Mouse (Mus musculus): ENCODE data around the gene Dnajc13. TPM values are rescaled to one million over a fixed set of nuclear protein-coding genes. Genes with fewer than 3 reads are reported as not detected.

Gene Dnajc13
- 23.1 and 24.4 TPM in 2 replicates for polyA plus RNA-seq (2016; fragmentation: Nextera tagmentation; extraction: Ambion mirVana)

GRCm38 (mm10) chr9:104262823-104263352 lies at the start of gene Dnajc13:
Gene Dnajc13 (minus strand): TSS chr9:104262930.
- H3K27me3 ChIP-seq (replicated peaks), result no peaks in the 10 kb centered on the region
- H3K4me1 ChIP-seq (replicated peaks), result peaks cover 20% of the 10 kb centered on the region
- no peaks in the 10 kb centered on the region for H3K9me3 ChIP-seq (replicated peaks)
- peak within 1 kb of the TSS; percentile 84 for H3K9ac ChIP-seq
- peak; percentile 97 for ATAC-seq (ENCODE audit: insufficient number of reproducible peaks, low FRiP score)
- peak within 1 kb of the TSS; percentile 80 for H3K27ac ChIP-seq (ENCODE audit: poor library complexity, severe bottlenecking)
- H3K4me2 ChIP-seq, result peak within 1 kb of the TSS; percentile 95
- 0 out of 2 replicates have a peak, but pooled peaks cover 2% of the 10 kb centered on the region for H3K36me3 ChIP-seq
- H3K4me3 ChIP-seq, result peak within 1 kb of the TSS; percentile 81
- WGBS, result under 1% methylated on average over 60 of the region's 60 CpGs

GRCm38 (mm10) chr9:104306734-104307133 lies 44.0 kb upstream of the Dnajc13 start:
- 9% methylated on average over 6 of the region's 6 CpGs for WGBS
- ATAC-seq (ENCODE audit: insufficient number of reproducible peaks, low FRiP score), result no peak

GRCm38 (mm10) chr9:104305333-104306111 lies 42.8 kb upstream of the Dnajc13 start:
- Histone ChIP-seq H3K9ac (no peak overlapping the region), H3K4me1 (replicated peaks) (0 out of 2 replicates have a peak, but pooled peaks cover 3% of the 10 kb centered on the region), H3K4me2 (no peak overlapping the region), H3K4me3 (no peak overlapping the region), H3K36me3 (no peaks in the 10 kb centered on the region), H3K9me3 (replicated peaks) (no peaks in the 10 kb centered on the region; the same call in 1 of the 2 replicates), H3K27me3 (replicated peaks) (peaks cover 3% of the 10 kb centered on the region; the same call in 1 of the 2 replicates), H3K27ac (ENCODE audit: poor library complexity, severe bottlenecking) (no peak overlapping the region)
- WGBS, result 84% methylated on average over 6 of the region's 6 CpGs
- ATAC-seq (ENCODE audit: insufficient number of reproducible peaks, low FRiP score), result no peak

More at GRCm38 (mm10) chr9:104306734-104307133, 44.0 kb upstream of the Dnajc13 start:
- H3K4me1 ChIP-seq (replicated peaks), result 0 out of 2 replicates have a peak, but pooled peaks cover 3% of the 10 kb centered on the region
- H3K27me3 ChIP-seq (replicated peaks), result peaks cover 3% of the 10 kb centered on the region; the same call in 1 of the 2 replicates
- H3K4me3 ChIP-seq, result no peak overlapping the region
- no peaks in the 10 kb centered on the region; the same call in 1 of the 2 replicates for H3K9me3 ChIP-seq (replicated peaks)
- no peak overlapping the region for H3K27ac ChIP-seq (ENCODE audit: poor library complexity, severe bottlenecking)
- H3K9ac ChIP-seq, result no peak overlapping the region
- no peak overlapping the region for H3K4me2 ChIP-seq
- no peaks in the 10 kb centered on the region for H3K36me3 ChIP-seq

GRCm38 (mm10) chr9:104304800-104305199 lies 42.1 kb upstream of the Dnajc13 start:
- WGBS, result 73% methylated on average over 10 of the region's 10 CpGs
- no peak for ATAC-seq (ENCODE audit: insufficient number of reproducible peaks, low FRiP score)

GRCm38 (mm10) chr9:104304376-104304775 lies 41.6 kb upstream of the Dnajc13 start:
- peaks cover 3% of the 10 kb centered on the region; the same call in 1 of the 2 replicates for H3K27me3 ChIP-seq (replicated peaks)
- H3K4me1 ChIP-seq (replicated peaks), result 0 out of 2 replicates have a peak, but pooled peaks cover 3% of the 10 kb centered on the region
- no peaks in the 10 kb centered on the region for H3K36me3 ChIP-seq
- ATAC-seq (ENCODE audit: insufficient number of reproducible peaks, low FRiP score), result no peak
- WGBS, result 69% methylated on average over 4 of the region's 4 CpGs
- H3K9ac ChIP-seq, result no peak overlapping the region
- no peak overlapping the region for H3K4me3 ChIP-seq
- no peak overlapping the region for H3K27ac ChIP-seq (ENCODE audit: poor library complexity, severe bottlenecking)
- no peak overlapping the region for H3K4me2 ChIP-seq
- no peaks in the 10 kb centered on the region; the same call in 1 of the 2 replicates for H3K9me3 ChIP-seq (replicated peaks)

More at GRCm38 (mm10) chr9:104304800-104305199, 42.1 kb upstream of the Dnajc13 start:
- H3K4me1 ChIP-seq (replicated peaks), result 0 out of 2 replicates have a peak, but pooled peaks cover 3% of the 10 kb centered on the region
- peaks cover 3% of the 10 kb centered on the region; the same call in 1 of the 2 replicates for H3K27me3 ChIP-seq (replicated peaks)
- no peaks in the 10 kb centered on the region; the same call in 1 of the 2 replicates for H3K9me3 ChIP-seq (replicated peaks)
- no peak overlapping the region for H3K4me2 ChIP-seq
- no peak overlapping the region for H3K9ac ChIP-seq
- no peaks in the 10 kb centered on the region for H3K36me3 ChIP-seq
- H3K4me3 ChIP-seq, result no peak overlapping the region
- H3K27ac ChIP-seq (ENCODE audit: poor library complexity, severe bottlenecking), result no peak overlapping the region

- H3K9ac ChIP-seq, result no peak overlapping the region
- H3K27me3 ChIP-seq (replicated peaks), result no peaks in the 10 kb centered on the region
- ATAC-seq (ENCODE audit: insufficient number of reproducible peaks, low FRiP score), result no peak
Observed at GRCm38 (mm10) chr9:104300569-104300968, 37.8 kb upstream of the Dnajc13 start.

GRCm38 (mm10) chr9:104297041-104297440 lies 34.3 kb upstream of the Dnajc13 start:
- no peak overlapping the region for H3K4me3 ChIP-seq
- 63% methylated on average over 3 of the region's 3 CpGs for WGBS
- no peaks in the 10 kb centered on the region for H3K27me3 ChIP-seq (replicated peaks)
- no peak overlapping the region for H3K4me2 ChIP-seq
- no peak overlapping the region for H3K9ac ChIP-seq
- ATAC-seq (ENCODE audit: insufficient number of reproducible peaks, low FRiP score), result no peak
- H3K9me3 ChIP-seq (replicated peaks), result no peaks in the 10 kb centered on the region
- no peaks in the 10 kb centered on the region for H3K36me3 ChIP-seq
- no peak overlapping the region for H3K27ac ChIP-seq (ENCODE audit: poor library complexity, severe bottlenecking)
- no peaks in the 10 kb centered on the region for H3K4me1 ChIP-seq (replicated peaks)

More at GRCm38 (mm10) chr9:104300569-104300968, 37.8 kb upstream of the Dnajc13 start:
- Histone ChIP-seq H3K4me3 (no peak overlapping the region), H3K27ac (ENCODE audit: poor library complexity, severe bottlenecking) (no peak overlapping the region), H3K4me2 (no peak overlapping the region), H3K4me1 (replicated peaks) (no peaks in the 10 kb centered on the region), H3K9me3 (replicated peaks) (no peaks in the 10 kb centered on the region; the same call in 1 of the 2 replicates), H3K36me3 (no peaks in the 10 kb centered on the region)
- 63% methylated on average over 12 of the region's 12 CpGs for WGBS

GRCm38 (mm10) chr9:104284934-104285333 lies 22.2 kb upstream of the Dnajc13 start:
- no peak overlapping the region for H3K27ac ChIP-seq (ENCODE audit: poor library complexity, severe bottlenecking)
- H3K4me3 ChIP-seq, result no peak overlapping the region
- H3K4me1 ChIP-seq (replicated peaks), result no peaks in the 10 kb centered on the region
- no peaks in the 10 kb centered on the region; the same call in 1 of the 2 replicates for H3K27me3 ChIP-seq (replicated peaks)
- H3K4me2 ChIP-seq, result no peak overlapping the region
- H3K36me3 ChIP-seq, result no peaks in the 10 kb centered on the region
- ATAC-seq (ENCODE audit: insufficient number of reproducible peaks, low FRiP score), result no peak
- H3K9ac ChIP-seq, result no peak overlapping the region
- no peaks in the 10 kb centered on the region for H3K9me3 ChIP-seq (replicated peaks)
- 43% methylated on average over 6 of the region's 6 CpGs for WGBS

- no peak for ATAC-seq (ENCODE audit: insufficient number of reproducible peaks, low FRiP score)
- H3K4me1 ChIP-seq (replicated peaks), result no peaks in the 10 kb centered on the region
- H3K9me3 ChIP-seq (replicated peaks), result no peaks in the 10 kb centered on the region
- H3K4me3 ChIP-seq, result no peak overlapping the region
- H3K27me3 ChIP-seq (replicated peaks), result peaks cover 5% of the 10 kb centered on the region
- no peak overlapping the region for H3K4me2 ChIP-seq
- no peak overlapping the region for H3K9ac ChIP-seq
- 43% methylated on average over 8 of the region's 8 CpGs for WGBS
- no peak overlapping the region for H3K27ac ChIP-seq (ENCODE audit: poor library complexity, severe bottlenecking)
- no peaks in the 10 kb centered on the region for H3K36me3 ChIP-seq
Observed at GRCm38 (mm10) chr9:104282536-104282935, 19.8 kb upstream of the Dnajc13 start.

GRCm38 (mm10) chr9:104281737-104282136 lies 19.0 kb upstream of the Dnajc13 start:
- H3K27me3 ChIP-seq (replicated peaks), result peaks cover 5% of the 10 kb centered on the region
- WGBS, result 72% methylated on average over 5 of the region's 5 CpGs
- H3K4me3 ChIP-seq, result no peak overlapping the region
- ATAC-seq (ENCODE audit: insufficient number of reproducible peaks, low FRiP score), result no peak
- H3K4me1 ChIP-seq (replicated peaks), result no peaks in the 10 kb centered on the region
- no peaks in the 10 kb centered on the region for H3K9me3 ChIP-seq (replicated peaks)
- no peak overlapping the region for H3K9ac ChIP-seq
- H3K36me3 ChIP-seq, result no peaks in the 10 kb centered on the region
- no peak overlapping the region for H3K27ac ChIP-seq (ENCODE audit: poor library complexity, severe bottlenecking)
- H3K4me2 ChIP-seq, result no peak overlapping the region
